Mouse (Mus musculus) embryo, embryonic 9.5 days (tissue): ENCODE measurements around the gene Kalrn.

ENCODE experiments used
- DNase-seq: peaks from one replicate; pipeline ENCODE4 v3.0.0-alpha.2; 2017; ENCODE audit errors: extremely low spot score

The Kalrn gene

DNA sequence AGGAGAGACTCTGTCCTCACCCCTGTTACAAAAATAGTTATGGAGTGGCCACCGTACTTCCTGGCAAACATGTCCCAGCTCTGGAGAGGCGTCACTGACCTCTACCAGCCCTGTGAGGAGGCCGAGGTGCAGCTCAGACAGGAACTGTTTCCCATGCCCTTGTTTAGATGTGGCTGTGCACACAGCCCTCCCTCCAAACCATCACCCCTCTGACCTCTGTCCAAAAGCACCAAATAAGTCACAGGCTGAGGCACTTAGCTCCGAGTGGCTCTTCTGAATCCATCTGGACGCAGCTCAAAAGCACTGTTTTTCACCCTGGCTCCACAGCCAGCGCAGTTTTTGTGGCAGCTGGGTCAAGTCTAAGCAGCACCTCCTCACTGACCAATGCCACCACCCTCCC, 220.6 kb downstream of the Kalrn start:
- peak; percentile 45 for DNase-seq

DNA sequence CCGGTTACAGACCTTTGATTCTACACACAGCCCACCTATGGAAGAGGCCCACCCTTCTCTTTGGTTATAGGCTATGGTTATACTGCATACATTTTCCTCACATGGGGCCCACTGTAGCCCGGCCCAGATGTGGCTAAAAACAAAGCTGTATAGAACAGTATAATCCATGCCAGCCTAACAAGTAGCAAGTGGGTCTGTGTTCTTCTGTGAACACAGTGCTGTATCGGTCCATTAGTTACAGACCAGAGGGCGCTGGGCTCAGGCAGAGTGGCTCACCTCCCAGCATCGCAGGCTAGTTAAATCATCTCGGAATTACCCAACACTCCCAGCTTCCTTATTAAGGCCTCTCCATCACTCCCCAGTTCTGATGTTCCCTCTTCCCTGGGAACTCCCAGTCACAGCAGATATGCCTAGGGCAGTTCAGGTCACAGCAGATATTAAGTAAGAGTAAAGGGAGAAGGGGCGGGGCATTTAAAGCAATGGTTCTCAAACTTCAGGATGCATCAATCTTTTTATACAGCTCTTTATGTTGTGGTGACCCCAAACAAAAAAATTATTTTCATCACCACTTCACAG, 221.7 kb downstream of the Kalrn start:
- no peak for DNase-seq

DNA sequence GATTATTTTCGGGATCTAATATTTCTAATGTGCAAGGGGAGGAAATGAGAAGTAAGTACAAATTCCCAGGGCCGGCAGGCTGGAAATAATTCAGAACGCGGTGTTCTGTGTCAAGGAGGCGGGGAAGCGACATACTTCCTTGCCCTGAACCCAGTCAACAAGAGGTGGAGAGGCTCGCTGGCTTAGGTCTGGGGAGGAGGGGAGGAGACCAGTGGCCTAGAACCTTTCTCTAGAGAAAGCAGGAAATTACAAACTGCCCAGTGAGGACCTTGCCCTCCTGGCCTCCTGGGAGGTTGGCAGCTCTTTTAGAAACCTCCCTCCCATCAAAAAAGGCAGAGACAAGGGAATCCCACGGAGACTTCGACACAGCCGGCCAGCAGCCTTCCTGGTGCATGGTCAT, 225.8 kb downstream of the Kalrn start:
- DNase-seq: no peak

DNA sequence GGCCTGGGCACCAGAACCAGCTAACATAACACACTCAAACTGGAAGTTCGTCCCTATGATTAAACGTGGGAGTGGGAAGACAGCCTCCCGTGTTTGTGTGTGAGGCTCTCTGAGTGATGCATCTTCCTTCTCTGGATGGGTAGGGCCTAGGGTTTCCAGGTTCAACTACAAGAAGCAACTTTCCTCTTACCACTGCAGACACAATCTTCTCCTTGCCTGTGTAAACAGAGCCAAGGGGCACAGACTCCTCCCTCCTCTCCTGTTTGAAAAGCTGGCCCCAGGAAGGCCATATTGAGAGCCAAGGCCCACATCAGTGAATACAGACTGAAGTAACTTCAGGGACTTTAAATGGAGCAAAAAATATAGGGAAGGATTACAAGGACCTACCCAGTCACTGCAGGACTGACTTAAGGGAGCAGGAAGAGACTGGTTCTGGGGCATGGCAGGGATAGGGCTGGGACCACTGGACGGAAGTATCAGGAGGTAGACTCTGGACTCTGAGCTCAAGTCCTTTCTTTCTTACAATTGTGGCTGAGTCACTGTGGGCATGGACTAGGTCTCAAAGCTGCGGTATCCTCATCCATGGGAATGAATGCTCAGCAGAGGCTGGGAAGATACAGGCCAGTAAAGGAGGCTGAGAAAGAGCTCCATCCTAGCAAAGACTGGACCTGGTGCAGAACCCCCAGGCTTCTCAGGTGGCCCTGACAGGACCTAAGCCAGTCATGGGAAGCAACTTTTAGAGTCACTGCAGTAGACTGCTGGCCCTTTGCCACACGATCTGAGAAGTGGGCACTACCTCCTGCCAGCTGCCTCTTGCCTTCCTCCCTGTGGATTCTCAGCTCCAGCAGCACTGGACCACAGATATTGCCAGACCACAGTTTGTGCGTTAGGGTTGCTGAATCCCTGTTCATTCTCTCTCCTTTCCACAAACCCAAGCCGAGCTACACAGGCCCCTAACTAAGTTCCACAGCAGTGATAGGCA, 228.1 kb downstream of the Kalrn start:
- DNase-seq: no peak

DNA sequence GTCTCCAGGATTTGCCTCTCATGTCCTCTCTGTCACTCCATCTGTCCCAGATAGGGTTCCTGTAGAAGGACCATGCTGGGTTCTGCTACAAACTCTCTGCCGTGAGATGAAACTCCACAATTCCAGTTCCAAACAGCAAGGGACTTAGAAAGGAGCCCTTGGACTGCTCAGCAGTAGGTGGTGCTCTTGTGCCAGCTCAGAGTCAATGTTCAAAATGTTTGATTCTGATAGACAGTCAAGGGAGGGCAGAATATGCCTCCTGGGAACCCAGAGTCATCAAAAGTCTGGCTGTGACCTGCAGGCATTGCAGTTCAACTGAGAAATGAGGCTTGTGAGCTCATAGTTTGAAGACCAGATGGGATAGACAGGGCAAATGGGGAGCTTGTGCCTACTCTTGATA, 229.4 kb downstream of the Kalrn start:
- DNase-seq: peak; percentile 42

DNA sequence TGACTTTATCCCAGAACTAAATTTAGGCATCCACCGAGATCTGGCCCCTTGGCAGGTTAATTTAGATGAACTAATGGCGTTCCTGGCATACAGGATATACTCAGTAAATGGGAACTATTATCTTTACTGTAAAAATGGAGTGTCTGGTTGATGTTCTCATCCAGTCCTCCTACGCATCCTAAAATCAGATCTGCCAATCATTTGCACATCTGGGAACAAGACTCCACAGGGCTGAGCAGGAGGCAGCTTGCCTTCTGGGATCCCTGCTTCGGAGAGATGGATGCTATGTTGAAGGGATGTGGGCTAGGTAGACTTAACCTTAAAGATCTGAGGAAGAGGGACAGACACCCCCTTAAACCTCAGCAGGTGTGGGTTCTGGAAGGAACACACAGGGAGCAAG, 230.2 kb downstream of the Kalrn start:
- DNase-seq: no peak

DNA sequence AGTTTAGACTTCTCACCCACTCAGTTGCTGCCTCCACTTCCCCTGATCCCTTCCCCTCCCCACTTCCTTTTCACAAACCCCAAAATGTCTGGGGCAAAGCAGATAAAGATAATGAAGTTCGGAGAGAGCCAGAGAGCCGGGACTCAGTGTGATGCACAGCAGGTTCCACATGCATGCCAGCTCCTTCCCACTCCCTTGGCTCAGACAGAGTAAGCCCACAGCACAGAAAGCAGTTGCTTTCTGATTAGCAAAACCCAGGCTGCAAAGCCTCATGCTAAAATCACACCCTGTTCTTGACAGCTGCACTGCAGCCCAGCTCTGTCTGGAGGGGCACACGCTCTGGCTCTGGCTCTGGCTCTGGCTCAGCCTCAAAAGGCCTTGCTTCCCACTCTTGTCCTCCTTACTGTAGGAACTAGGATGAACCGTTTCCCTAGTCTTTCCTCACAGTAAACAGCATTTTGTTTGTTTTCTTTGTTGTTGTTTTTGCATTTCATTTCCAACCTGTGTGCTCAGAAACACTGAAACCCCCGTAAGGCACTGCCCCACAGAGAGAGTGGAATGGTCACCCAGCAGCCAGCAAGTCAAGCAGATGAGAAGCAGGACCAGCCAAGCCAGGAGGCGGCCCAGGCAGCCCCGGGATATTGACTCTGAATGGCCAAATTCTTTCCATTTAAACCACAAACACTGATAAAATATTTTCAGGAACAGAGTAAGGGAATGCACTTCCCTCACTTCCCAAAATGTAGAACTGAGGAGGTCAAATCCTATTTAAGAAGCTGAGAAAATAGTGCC, 230.8 kb downstream of the Kalrn start:
- no peak for DNase-seq

DNA sequence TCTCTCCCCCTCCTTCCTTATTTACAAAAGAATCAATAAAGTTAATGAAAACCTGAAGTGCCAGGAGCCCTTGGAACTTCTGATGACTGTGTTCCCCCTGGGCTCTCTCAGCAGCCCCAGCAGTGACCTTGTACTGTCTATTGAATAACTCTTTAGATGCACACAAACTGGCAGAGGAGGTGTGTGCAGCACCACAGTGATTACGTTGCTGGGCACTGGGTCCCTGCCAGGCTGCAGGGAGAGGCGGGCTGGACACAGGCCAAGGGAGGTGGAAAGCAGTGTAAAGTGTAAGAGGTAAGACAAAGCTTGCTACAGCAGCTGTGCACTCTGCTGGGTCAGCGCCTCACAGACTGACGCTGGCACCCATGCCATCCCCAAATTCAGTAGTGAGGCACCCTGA, 238.4 kb downstream of the Kalrn start:
- DNase-seq: no peak

DNA sequence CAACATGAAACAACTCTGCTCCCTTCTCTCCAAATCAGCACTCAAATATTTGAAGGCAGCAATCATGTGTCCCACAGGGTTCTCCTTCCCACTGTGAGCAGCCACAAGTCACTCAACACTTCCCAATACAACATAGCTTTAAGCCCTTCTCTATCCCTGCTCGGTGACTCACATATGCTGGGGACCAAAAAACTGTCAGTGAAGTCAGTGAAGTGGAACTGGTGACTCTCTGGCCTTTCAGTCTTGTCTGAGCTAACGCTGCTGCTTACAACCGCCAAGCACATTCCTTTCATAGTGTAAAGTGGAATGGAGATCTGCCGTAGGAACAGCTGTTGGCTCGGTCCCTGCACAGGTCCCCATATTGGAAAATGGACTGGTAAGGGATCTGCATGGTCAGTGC, 241.7 kb downstream of the Kalrn start:
- DNase-seq: no peak

DNA sequence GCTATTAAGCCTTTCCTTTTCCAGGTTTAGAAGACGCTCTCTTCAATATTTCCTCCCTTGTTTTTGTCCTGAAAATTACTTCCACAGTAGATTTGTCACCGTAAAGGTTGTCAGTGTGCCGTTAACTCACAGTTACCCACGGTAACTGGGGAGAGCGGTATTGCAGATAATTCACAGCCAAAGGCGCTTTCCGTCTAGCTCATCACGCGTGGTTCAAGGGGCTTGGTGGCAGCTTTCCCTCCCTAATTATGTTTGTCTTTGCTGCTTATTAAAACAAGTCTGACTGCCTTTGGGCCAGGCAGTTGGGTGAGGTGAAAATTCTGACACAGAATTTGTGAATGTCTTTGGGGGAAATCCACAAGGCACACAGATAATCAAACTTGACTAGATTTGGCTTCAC, 243.5 kb downstream of the Kalrn start:
- DNase-seq: no peak

DNA sequence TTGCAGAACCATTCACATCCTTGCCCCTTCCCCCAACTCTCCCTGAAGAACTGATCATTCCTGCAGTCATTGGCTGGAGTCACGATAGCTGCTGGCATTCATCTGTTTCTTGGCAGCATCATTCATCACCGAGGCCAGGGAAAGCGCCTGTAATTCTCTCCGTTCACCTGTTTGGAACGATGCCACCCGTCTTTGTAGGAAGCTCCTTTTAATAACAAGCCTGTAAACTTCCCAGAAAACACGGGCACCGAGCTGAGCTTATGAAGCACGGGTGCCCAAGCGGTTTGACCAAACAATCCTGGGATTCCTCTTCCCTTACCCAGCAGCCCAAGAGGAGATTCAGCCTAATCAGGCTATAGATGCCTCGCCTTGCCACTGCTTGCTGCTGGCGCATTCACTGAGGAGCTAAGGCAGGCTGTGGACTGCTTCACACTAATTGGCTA, 243.9 kb downstream of the Kalrn start:
- DNase-seq: no peak

DNA sequence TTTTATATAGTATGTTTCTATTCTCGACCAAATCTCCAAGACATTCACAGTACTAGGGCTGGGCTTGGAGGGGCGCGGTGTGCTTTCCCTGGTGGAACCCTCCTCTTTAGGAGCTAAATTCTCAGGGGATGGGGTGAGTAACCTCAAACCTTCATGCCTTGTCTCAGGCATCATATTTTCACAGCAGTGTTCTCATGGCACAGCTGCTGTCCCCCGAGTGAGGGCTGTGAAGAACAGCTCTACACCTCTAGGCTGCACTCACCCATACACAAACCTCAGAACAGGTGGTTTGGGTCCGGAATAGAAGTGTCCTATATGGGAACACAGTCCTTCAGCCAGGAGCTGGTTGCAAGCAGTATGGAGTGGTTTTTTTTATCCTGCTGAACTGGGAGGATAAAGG, 245.4 kb downstream of the Kalrn start:
- no peak for DNase-seq

DNA sequence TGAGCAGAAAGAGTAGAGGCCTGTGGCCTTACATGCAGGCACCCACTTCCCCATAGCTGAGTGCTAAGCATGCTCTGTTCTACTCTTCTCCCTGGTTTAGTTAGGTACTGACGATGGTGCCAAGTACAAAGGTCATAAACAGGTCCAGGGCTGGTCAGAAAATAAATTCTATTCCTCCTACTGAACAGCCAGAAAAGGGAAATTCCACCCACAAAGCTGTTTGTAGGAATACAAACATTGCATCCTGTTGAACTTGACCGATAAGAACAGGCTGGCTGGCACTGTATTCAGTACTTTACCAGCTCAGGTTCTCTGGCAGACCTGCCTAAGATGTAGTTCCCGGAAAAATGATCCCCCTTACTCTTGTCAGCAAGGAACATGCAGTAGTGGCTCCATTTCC, 247.5 kb downstream of the Kalrn start:
- no peak for DNase-seq

DNA sequence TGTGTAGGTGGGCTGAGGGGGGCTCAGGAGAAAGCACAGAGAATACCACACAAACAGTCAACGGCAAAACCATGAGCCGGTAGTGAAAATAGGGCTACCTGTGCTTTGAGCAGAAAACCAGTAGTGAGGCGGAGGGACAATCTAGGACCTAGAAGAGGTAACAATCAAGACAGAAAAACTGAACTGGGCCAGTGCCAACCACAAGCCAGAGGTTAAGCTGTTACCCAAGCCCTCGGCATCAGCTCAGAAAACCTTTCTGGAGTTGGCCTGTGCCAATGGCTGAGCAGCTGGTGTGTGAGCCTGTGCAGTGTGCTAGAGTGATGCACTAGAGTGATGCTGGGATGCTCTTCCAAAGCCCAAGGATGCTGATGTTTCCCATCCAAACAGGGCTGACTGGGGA, 248.2 kb downstream of the Kalrn start:
- no peak for DNase-seq

DNA sequence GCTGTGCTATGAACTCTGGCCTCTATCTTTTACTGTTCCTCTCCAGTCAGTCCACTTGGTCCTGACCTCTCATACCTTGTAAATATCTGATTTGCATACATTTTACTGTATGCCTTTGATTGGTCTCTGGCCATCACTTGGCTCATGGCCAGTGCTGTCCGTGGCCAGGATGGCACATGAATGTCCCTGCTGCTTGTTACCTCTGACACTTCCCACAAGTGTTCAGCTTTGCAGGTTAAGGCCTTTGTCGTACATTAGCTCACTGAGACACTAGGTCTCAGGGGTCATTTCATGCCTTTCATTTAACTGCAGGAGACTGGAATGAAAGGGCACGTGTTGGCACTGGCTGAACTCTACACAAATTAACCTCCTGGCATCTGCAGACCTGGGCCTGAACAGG, 248.6 kb downstream of the Kalrn start:
- no peak for DNase-seq

DNA sequence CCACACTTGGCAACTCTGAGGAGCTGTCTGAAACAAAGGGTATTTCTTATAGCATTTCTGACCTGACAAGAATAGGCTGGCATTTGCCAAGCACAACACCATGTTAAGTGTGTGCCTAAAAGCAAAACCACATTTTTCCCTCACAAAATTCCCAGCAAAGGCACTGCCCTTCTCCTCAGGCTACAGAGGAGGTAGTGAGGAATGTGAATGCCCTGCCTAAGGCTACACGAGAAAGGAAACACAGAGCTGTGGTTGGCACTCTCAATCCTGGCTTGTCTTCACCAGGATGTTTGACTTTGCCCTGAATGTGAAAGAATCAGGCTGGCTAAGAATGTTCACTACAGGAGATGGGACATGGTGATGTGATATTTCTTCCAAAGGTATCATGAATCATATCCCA, 249.8 kb downstream of the Kalrn start:
- no peak for DNase-seq

DNA sequence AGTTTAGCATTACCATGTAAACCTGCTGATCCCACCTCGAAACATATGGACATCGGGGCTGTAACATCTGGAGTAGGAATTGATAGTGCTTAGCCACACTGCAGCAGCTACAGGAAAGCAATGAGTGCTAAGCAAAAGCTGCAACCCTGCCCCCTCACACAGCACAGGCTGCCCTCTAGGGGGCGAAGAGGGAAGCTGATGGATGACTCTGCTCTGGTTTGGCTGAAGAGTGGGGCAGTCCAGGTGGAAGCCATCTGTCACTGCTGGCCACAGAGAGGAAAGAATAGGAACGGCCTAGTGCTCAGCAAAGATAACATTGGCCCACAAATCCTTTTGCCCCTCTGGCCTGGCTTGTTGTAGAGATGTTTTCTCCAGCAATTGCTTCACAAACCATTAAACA, 250.8 kb downstream of the Kalrn start:
- peak; percentile 75 for DNase-seq

DNA sequence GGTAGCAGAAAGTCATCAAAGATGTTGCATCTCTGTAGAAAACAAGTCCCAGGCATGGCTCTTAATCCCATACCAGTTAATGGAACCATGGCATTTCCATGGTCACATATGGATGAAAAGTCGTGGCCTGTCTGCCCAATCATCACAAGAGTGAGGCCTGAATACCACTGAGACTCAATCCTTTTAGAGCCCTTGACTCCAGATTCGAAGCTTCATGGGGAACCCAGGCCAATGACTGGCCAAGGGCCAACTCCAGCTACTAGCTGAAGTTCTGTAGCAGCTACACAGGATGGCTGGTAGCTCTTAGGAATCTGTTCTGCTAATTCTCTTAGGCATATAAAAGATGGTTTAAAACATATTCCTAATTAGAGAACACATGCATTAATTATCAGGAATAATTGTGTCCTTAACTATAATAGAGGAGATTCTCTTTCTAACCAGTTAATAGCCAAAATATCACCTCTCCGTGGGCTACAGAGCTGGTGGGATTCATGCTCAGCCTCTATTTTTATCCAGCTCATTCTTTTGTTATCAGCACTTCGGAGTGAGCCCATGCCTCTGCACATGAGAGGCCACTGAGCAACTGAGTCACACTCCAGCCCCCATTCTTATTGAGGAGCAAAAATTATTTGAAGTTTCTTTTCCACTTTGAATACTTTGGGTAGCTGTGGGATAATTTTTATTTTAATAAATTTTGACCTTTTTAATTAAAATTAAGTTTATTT, 252.1 kb downstream of the Kalrn start:
- no peak for DNase-seq

DNA sequence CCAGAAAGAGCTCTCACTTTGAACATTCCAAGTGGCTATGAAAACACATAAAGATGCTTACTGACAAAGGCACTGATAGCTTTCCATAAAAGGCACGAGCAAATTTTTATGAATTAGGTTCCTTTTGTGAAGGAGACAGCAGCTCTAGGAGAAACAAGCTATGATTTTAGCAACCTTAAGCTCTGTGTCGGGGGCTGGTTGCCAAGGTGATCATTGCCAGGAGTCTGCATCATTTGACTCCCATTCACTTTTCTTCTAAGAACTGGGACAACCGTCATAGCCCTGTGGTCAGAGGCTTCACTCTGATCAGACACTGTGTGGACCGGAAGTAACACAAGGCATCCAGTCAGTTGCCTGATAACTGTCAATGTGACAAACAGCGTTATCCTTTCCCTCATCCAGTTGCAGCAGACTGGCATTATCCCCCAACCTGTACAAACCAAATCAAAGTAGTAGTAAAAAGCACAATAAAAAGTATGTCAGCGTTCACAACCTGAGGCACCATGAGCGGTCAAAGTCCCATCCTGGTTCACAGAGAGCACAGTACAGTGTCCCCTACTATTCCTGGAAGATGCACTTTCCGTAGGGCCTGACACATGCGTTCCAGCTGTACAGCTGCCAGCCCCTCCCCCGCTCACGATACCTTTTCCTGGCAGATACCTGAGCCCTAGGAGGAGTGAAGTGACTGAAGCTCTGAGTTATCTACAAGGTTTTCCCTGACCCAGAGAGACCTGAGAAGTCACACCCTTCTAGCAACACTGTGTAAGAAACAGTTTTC, 253.1 kb downstream of the Kalrn start:
- no peak for DNase-seq

DNA sequence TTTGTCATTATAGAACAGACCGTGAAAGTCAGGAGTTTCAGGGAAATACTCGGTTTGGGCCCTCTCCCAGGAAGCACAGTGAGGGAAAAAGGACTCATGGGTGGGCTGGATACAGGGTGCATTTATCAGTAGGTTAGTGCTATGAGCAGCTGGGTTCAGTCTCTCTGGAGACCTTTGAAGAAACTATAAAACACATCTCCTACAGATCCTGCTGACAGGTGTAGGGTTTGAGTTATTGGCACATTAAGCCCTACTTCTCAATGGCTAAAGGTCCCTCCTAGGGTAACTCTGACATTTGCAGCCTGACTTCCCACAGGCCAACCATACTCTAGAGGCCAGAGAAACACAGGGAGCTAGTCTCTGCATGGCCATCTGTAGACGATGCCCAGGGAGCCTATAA, 256.2 kb downstream of the Kalrn start:
- DNase-seq: no peak

DNA sequence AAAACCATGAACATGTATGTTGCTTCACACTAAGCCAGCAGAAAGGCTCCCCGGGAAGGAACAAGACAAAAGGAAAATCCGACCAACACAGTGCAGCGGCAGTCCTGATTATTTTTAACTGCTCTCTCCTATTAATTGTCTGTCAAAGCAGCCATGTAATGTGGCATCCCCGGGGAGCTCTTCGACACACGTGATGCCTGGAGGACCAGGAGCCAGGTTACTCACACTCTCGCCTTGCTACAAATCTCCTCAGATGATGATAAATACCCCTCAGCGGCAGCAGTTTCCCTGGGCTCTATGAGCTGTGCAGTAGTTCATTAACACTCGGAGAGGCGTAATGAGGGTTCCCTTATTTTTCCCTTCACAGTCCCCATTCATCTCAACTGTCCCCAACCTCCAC, 257.1 kb downstream of the Kalrn start:
- no peak for DNase-seq
